Mouse (Mus musculus) limb, embryonic 12.5 days (tissue): ENCODE data around the gene Xrn1. TPM values are rescaled to one million over a fixed set of nuclear protein-coding genes. Genes with fewer than 3 reads are reported as not detected.
"Not testable (repeated sequence)": the region's sequence is repeated elsewhere in the genome, so short reads cannot be mapped to it uniquely, and the experiment has no call there.

ENCODE experiments used
- ATAC-seq: fragments of 200-750 bp; cut with Nextera tagmentation; 2 replicates; pipeline ENCODE4 v1.8.0; 2017; ENCODE audit warnings: low read depth, moderate TSS enrichment; ENCODE audit not compliant: insufficient number of reproducible peaks, insufficient read depth, low FRiP score, low TSS enrichment
- H3K27ac ChIP-seq: fragments of 300-500 bp; sonication (generic); 2 replicates; pipeline ENCODE4 v1.5.1; 2016; ENCODE audit warnings: mild to moderate bottlenecking, moderate library complexity
- H3K27me3 ChIP-seq: fragments of 300-500 bp; sonication (generic); 2 replicates; pipeline ENCODE4 v1.6.1; 2016; ENCODE audit warnings: mild to moderate bottlenecking, moderate library complexity
- H3K36me3 ChIP-seq: fragments of 300-500 bp; sonication (generic); 2 replicates; pipeline ENCODE4 v1.6.1; 2016; ENCODE audit warnings: mild to moderate bottlenecking, moderate library complexity
- H3K4me1 ChIP-seq: fragments of 300-500 bp; sonication (generic); replicated peaks from 2 replicates; pipeline ENCODE4 v1.6.1; 2016
- H3K4me2 ChIP-seq: fragments of 300-500 bp; sonication (generic); 2 replicates; pipeline ENCODE4 v1.6.1; 2016; ENCODE audit warnings: mild to moderate bottlenecking, moderate library complexity
- H3K4me3 ChIP-seq: fragments of 300-500 bp; sonication (generic); replicated peaks from 2 replicates; pipeline ENCODE4 v1.5.1; 2016; ENCODE audit warnings: mild to moderate bottlenecking
- H3K9ac ChIP-seq: fragments of 300-500 bp; sonication (generic); replicated peaks from 2 replicates; pipeline ENCODE4 v1.6.1; 2016; ENCODE audit warnings: mild to moderate bottlenecking, moderate library complexity
- H3K9me3 ChIP-seq: fragments of 300-500 bp; sonication (generic); 2 replicates; pipeline ENCODE4 v1.6.1; 2016; ENCODE audit warnings: mild to moderate bottlenecking, moderate library complexity
- WGBS: fragments of 180-500 bp; shearing (Covaris S2); methylation state at CpG from one replicate; pipeline ENCODE4 v1.1.7; 2016; 5-methylcytosine and 5-hydroxymethylcytosine counted together
- polyA plus RNA-seq: library from polyadenylated mRNA; unstranded; fragments of >200 nt; fragmentation: Nextera tagmentation; extraction: Ambion mirVana; gene quantifications from 2 replicates; pipeline ENCODE4 v1.2.1, GENCODE M21; 2016

Xrn1 gene
- polyA plus RNA-seq, result 25.0 and 29.2 TPM in 2 replicates

DNA sequence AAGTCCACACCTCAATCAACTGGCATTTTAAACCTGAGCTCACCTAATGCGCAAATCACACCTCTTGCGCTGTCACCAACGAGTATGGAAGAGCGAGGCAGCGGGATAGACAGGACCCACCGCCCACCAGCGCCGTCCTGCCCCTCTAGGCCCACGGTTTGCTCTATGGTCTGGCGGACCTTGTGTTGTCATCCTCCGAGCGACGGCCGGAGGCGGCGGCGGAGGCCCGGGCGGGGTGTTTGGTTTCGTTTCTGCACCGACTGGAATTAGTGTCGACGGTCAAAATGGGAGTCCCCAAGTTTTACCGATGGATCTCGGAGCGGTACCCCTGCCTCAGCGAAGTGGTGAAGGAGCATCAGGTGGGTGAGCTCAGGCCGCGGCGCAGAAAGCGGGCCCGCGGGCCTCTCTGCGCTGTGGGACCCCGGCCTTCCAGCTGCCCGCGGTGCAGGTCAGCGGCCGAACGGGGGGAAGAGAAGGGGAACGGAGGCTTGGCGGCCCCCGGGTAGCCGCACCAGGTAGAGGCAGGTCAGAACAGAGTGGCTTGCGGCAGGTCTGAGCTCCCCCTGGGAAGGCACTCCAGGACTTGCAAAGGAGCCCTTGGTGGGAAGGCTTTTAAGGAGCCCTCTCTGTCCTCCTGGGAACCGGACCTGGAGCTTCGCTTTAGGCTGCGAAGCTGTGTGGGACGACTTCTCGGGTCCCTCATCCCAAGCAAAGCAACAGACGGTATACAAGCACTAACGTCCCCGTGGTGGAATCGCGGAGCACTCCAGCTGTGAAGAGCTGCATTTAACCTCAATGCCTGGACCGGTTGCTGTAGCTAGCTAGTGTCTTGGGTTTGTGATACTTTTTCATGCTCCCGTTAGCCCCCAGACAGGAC lies at the start of gene Xrn1:
Gene Xrn1, plus strand, starts transcription at position 176 of the 877 bp plus-strand sequence.
- H3K27me3 ChIP-seq, result no peaks in the 10 kb centered on the region
- peak within 1 kb of the TSS; percentile 71 for H3K4me2 ChIP-seq
- 0 out of 2 replicates have a peak, but pooled peaks cover 5% of the 10 kb centered on the region for H3K4me1 ChIP-seq
- peaks cover 27% of the 10 kb centered on the region for H3K36me3 ChIP-seq
- peak within 1 kb of the TSS; percentile 96 for H3K9ac ChIP-seq
- peak within 1 kb of the TSS; percentile 94 for H3K4me3 ChIP-seq
- WGBS, result under 1% methylated on average over 57 of the region's 57 CpGs
- ATAC-seq, result peak; percentile 98
- no peaks in the 10 kb centered on the region for H3K9me3 ChIP-seq
- H3K27ac ChIP-seq, result peak within 1 kb of the TSS; percentile 94

DNA sequence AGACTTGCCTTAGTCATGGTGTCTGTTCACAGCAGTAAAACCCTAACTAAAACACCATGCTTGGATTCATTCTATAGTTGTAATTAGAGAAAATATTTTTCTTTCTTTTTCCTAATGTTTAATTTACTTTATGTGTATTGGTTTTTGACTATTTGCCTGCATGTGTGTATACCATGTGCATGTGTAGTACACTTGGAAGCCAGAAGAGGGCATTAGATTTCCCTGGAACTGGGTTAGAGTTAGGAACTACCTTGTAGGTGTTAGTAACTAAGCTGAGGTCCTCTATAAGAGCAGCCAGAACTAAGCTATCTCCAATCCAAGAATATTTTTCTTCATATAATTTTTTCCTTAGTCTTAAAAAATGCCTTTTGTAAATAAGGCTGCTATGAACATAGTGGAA lies 21.7 kb upstream of the Xrn1 start:
- no peak overlapping the region for H3K4me3 ChIP-seq
- no peak for ATAC-seq
- H3K27ac ChIP-seq, result no peak overlapping the region

DNA sequence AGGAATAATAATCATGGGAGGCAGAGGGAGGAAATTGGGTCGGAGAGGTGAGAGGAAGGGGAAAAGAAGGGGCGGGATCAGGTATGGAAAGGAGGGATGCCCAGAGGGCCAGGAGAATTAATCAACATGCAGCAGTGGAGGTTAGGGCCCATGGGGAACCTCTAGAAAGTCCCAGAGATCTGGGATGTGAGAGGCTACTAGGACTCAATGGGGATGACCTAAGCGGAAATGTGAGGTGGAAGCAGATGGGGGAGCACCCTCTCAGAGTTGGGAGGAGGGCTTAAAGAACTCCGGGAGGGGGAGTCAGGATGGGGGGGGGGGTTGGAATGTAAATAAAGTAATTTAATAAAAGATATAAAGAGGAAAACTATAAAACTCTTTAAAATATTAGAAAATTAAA lies 902 bp upstream of the Xrn1 start:
- 78% methylated on average over 4 of the region's 4 CpGs for WGBS
- H3K9me3 ChIP-seq, result no peaks in the 10 kb centered on the region
- H3K4me3 ChIP-seq, result peak overlapping the region; percentile 94; the same call in 1 of the 2 replicates

More for the DNA sequence above, 21.7 kb upstream of the Xrn1 start:
- H3K4me1 ChIP-seq, result no peaks in the 10 kb centered on the region
- H3K9me3 ChIP-seq, result no peaks in the 10 kb centered on the region
- no peak overlapping the region for H3K9ac ChIP-seq
- H3K27me3 ChIP-seq, result no peaks in the 10 kb centered on the region
- H3K4me2 ChIP-seq, result no peak overlapping the region
- H3K36me3 ChIP-seq, result peaks cover 32% of the 10 kb centered on the region

DNA sequence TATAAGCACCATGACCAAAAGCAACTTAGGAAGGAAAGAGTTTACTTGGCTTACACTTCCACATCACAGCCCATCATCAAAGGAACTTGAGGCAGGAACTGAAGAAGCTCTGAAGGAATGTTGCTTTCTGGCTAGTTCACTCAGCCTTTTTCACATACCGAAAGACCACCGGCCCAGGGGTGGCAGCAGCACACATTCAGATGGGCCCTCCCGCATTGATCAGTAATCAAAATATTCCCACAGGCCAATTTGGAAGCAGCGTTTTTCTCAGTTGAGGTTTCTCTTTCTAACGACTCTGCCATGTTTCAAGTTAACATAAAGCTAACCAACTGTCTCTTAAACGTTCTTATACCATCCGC lies 355 bp upstream of the Xrn1 start:
- Histone ChIP-seq H3K9me3 (no peaks in the 10 kb centered on the region), H3K9ac (peak overlapping the region; percentile 96; the same call in 1 of the 2 replicates), H3K4me1 (0 out of 2 replicates have a peak, but pooled peaks cover 5% of the 10 kb centered on the region), H3K4me2 (peak overlapping the region; percentile 71), H3K27me3 (no peaks in the 10 kb centered on the region), H3K27ac (peak overlapping the region; percentile 94), H3K36me3 (peaks cover 21% of the 10 kb centered on the region), H3K4me3 (peak overlapping the region; percentile 94)
- under 1% methylated on average over 7 of the region's 7 CpGs for WGBS
- ATAC-seq, result peak; percentile 75

More for the DNA sequence above, 902 bp upstream of the Xrn1 start:
- no peak overlapping the region for H3K27ac ChIP-seq
- H3K9ac ChIP-seq, result no peak overlapping the region
- no peaks in the 10 kb centered on the region for H3K27me3 ChIP-seq
- ATAC-seq, result no peak
- peak overlapping the region; percentile 71 for H3K4me2 ChIP-seq
- H3K36me3 ChIP-seq, result peaks cover 18% of the 10 kb centered on the region
- 0 out of 2 replicates have a peak, but pooled peaks cover 5% of the 10 kb centered on the region for H3K4me1 ChIP-seq

DNA sequence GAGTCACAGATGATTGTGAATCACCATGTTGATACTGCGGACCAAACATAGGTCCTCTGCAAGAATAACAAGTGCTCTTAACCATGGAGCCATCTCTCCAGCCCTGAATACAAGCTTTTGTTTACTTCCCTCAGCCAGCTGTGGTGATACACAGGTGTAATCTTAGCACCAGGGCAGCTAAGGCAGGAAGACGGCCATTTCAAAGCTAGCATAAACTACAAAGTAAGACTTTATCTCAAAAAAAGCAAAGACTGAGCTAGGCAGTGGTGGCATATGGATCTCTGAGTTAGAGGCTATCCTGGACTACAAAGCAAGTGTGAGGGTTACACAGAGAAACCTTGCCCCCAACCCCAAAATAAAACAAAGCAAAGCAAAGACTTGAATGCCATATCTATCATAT lies 3.1 kb downstream of the Xrn1 start:
- H3K27me3 ChIP-seq, result no peaks in the 10 kb centered on the region
- no peak overlapping the region for H3K4me2 ChIP-seq
- WGBS, result 94% methylated on average over 2 of the region's 2 CpGs
- H3K4me1 ChIP-seq, result 0 out of 2 replicates have a peak, but pooled peaks cover 5% of the 10 kb centered on the region
- peaks cover 21% of the 10 kb centered on the region for H3K36me3 ChIP-seq
- no peak for ATAC-seq
- H3K4me3 ChIP-seq, result no peak overlapping the region
- H3K9me3 ChIP-seq, result no peaks in the 10 kb centered on the region
- H3K9ac ChIP-seq, result no peak overlapping the region
- H3K27ac ChIP-seq, result no peak overlapping the region

DNA sequence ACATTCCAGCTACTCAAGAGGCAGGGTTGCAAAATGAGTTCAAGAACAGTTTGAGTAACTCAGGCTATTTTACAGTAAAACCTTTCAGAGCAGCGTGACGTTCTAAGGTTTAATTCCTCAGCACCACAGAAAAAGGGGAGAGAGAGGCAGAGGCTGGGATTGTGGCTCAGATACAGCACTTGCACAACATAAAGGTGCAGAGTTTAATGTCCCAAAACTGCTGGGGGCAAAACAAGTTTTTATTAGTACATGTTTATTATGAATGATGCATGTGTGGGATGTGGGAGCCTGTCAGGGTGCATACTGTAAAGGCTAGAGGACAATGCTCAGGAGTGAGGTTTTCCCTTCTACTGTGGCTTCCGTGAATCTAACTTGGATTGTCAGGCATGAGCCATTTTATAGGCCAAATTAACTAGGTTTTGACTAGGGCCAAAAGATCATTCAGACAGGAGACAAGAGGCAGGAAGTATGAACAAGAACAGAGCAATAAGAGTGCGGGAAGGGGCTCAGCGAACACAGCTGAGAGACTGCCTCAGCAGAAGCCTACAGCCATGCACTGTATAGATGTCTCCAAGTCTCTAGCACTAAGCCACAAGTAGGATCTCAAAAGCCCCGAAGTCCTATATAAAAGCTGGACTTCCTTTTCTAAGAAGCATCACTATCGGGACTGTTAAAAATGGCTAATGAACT lies 3.6 kb downstream of the Xrn1 start:
- 89% methylated on average over 7 of the region's 7 CpGs for WGBS
- H3K27me3 ChIP-seq, result no peaks in the 10 kb centered on the region
- 0 out of 2 replicates have a peak, but pooled peaks cover 5% of the 10 kb centered on the region for H3K4me1 ChIP-seq

DNA sequence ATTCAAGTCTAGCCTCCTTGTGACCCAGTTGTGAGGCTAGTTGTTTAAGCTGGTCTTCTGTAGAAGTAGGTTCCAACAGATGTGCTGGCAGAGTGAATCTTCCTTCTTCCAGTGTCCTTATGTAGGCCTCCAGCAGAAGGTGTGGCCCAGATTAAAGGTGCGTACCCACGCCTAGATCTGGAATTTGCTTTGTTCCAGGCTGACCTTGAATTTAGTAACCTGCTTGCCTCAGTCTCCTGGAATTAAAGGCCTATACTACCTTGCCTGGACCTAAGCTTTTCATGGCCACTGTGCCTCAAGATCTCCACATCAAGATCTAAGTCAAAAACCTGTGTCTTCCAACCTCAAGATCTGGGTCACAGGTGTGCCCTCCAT lies 4.2 kb downstream of the Xrn1 start:
- ATAC-seq, H3K4me3 ChIP-seq, H3K27me3 ChIP-seq, H3K27ac ChIP-seq, H3K9ac ChIP-seq, H3K9me3 ChIP-seq, H3K4me1 ChIP-seq, H3K4me2 ChIP-seq: not testable (repeated sequence)
- WGBS, result 88% methylated on average over 2 of the region's 2 CpGs
- H3K36me3 ChIP-seq, result peaks cover 21% of the 10 kb centered on the region

More for the DNA sequence above, 3.6 kb downstream of the Xrn1 start:
- no peaks in the 10 kb centered on the region for H3K9me3 ChIP-seq
- H3K4me3 ChIP-seq, result no peak overlapping the region
- no peak overlapping the region for H3K9ac ChIP-seq
- no peak for ATAC-seq
- H3K4me2 ChIP-seq, result no peak overlapping the region
- H3K36me3 ChIP-seq, result peaks cover 21% of the 10 kb centered on the region
- no peak overlapping the region for H3K27ac ChIP-seq

DNA sequence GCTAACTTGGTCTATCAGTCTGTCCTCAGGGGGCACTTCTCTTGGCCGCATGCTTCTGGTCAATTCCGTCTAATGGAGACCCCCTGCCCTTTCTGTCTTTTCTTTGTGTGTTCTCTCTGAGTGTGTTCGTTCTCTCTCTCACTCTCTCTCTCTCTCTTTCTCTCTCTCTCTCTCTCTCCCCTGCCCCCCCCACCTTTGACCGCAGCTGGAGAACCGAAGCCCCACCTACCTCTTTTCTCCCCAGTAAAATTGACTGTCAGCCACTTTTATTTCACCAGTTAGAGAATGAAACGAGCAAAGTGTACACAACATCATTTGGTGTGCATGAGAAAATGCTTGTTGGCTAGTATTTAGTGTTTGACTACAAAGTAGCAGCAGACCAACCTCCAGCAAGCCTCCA lies 4.7 kb downstream of the Xrn1 start:
- H3K9ac ChIP-seq, result no peak overlapping the region
- H3K36me3 ChIP-seq, result peaks cover 24% of the 10 kb centered on the region
- 0 out of 2 replicates have a peak, but pooled peaks cover 5% of the 10 kb centered on the region for H3K4me1 ChIP-seq
- H3K4me3 ChIP-seq, result no peak overlapping the region
- H3K4me2 ChIP-seq, result no peak overlapping the region
- H3K27ac ChIP-seq, result no peak overlapping the region
- ATAC-seq, result no peak
- 87% methylated on average over 6 of the region's 6 CpGs for WGBS
- no peaks in the 10 kb centered on the region for H3K9me3 ChIP-seq
- H3K27me3 ChIP-seq, result no peaks in the 10 kb centered on the region

DNA sequence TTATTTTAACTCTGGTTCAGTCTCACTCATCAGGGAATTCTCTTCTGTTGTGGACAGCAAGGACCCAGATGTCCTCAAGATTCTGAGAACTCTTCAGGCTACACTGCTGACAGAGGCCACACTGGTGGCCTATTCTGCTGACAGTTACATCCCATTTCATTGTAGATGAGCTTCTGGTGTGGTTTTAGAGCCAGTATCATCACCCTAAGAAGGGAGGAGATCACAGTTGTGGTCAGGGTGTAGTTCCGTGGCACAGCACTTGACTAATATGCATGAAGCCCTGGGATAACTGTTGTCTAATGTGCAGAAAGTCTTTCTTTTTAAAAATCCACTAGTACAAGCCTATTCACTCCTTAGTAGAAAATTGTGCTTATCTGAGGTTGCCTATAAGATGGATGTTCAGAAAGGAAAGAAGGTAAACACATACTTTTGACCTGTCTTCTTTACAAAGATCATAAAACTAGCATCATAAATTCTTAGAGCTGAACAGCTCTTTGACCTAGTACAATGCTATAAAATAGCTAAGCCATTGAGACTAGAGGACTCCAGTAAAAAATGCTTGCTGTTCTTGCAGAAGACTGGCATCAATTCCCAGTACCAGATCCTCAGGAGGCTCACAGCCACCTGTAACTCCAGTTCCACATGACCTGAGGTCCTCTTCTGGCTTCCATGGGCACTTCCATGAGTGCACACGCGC lies 5.3 kb downstream of the Xrn1 start:
- 89% methylated on average over 3 of the region's 3 CpGs for WGBS
- H3K27ac ChIP-seq, result no peak overlapping the region
- no peak overlapping the region for H3K4me3 ChIP-seq
- H3K36me3 ChIP-seq, result peaks cover 30% of the 10 kb centered on the region
- no peak for ATAC-seq
- no peak overlapping the region for H3K9ac ChIP-seq
- no peak overlapping the region for H3K4me2 ChIP-seq
- H3K27me3 ChIP-seq, result no peaks in the 10 kb centered on the region
- H3K9me3 ChIP-seq, result no peaks in the 10 kb centered on the region
- H3K4me1 ChIP-seq, result 0 out of 2 replicates have a peak, but pooled peaks cover 5% of the 10 kb centered on the region

DNA sequence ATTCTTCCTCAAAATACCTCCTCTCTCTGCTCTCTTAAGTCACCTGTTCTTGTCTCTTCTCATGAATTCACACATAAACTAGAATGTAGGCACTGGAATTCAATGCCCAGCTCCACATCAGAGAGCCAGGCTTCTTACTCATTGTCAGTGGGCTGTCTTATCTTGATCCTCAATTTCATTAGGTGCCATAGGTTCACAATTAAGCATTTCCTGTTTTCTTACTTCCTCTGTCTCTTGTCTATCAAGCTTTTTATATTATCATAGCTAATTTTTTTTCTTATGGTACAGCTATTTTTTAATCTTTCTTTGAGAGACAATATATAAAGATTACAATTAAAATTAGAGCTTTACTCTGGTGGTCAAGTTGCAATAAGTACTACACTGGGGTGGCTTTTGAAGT lies 6.5 kb downstream of the Xrn1 start:
- Histone ChIP-seq H3K27me3 (no peaks in the 10 kb centered on the region), H3K36me3 (peaks cover 34% of the 10 kb centered on the region), H3K9me3 (no peaks in the 10 kb centered on the region), H3K27ac (no peak overlapping the region), H3K4me1 (0 out of 2 replicates have a peak, but pooled peaks cover 5% of the 10 kb centered on the region), H3K4me2 (no peak overlapping the region), H3K4me3 (no peak overlapping the region), H3K9ac (no peak overlapping the region)
- ATAC-seq, result no peak

DNA sequence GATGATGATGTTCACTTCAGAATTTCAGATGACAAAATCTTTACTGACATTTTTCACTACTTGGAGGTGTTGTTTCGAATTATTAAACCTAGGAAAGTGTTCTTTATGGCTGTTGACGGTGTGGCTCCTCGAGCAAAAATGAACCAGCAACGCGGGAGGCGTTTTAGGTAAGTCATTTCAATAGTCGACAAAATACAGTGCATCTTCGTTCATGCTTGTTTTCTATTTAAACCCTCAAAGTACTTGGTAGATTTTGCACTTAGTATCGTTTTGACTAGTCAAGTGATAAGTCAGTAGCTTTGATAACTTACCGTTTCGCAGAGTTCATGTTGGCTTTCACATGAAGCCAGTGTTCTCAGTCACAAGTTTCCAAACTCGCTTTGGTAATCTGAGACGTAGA lies 9.5 kb downstream of the Xrn1 start:
- no peak overlapping the region for H3K4me3 ChIP-seq
- H3K27ac ChIP-seq, result no peak overlapping the region
- no peaks in the 10 kb centered on the region for H3K4me1 ChIP-seq
- whole genome bisulfite sequencing, result 95% methylated on average over 13 of the region's 13 CpGs
- no peak overlapping the region for H3K9ac ChIP-seq
- H3K27me3 ChIP-seq, result no peaks in the 10 kb centered on the region
- no peaks in the 10 kb centered on the region for H3K9me3 ChIP-seq
- peaks cover 43% of the 10 kb centered on the region for H3K36me3 ChIP-seq
- H3K4me2 ChIP-seq, result no peak overlapping the region
- no peak for ATAC-seq
